Mouse (Mus musculus) kidney, postnatal 10 days (tissue): Measurements from ENCODE around the gene Galnt10.

Source experiments
- DNase-seq: peaks from one replicate; pipeline ENCODE4 v3.0.0; 2021; ENCODE audit warnings: mixed read lengths

The Galnt10 gene

GRCm38 (mm10) chr11:57660156-57660555 is 14.9 kb downstream of the Galnt10 start:
- peak; percentile 10 for DNase-seq

DNA sequence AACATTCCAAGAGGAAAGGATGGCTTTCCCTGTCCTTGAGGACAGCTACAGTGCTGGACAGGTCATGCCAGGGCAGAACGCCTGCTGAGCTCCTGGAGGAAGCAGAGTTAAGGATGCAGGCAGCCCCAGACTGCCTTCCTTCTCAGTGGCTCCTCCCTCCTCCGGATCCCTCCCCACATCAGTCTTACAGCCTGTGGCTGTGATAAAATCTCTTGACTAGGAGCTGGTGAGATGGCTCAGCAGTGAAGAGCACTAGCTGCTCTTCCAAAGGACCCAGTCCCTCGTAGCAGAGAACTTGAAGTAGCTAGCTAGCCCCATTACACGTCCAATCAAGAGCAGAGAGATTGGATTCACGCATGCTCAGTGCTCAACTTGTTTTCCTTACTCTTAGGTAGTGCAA is 15.6 kb downstream of the Galnt10 start:
- DNase-seq, result peak; percentile 56

GRCm38 (mm10) chr11:57661492-57662229 is 16.4 kb downstream of the Galnt10 start:
- DNase-seq, result peak; percentile 2

DNA sequence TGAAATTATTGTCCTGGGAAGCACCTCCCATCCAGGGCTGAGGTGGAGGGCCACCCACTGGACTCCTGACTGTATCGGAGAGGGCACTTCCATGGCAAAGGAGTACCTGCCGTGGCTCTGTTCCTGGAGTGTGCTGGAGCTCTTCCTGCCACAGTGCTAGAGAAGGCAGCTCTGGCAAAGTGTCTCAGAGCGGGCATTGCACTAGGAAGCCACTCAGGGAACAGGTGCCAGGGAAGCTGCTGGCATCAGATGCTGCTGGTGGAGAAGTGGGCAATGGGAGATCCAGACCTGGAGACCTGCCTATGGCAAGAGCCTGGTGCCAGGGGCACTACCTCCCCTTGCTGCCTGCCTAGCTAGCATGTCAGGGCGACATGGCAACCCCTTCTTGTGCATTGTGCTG is 17.0 kb downstream of the Galnt10 start:
- no peak for DNase-seq

DNA sequence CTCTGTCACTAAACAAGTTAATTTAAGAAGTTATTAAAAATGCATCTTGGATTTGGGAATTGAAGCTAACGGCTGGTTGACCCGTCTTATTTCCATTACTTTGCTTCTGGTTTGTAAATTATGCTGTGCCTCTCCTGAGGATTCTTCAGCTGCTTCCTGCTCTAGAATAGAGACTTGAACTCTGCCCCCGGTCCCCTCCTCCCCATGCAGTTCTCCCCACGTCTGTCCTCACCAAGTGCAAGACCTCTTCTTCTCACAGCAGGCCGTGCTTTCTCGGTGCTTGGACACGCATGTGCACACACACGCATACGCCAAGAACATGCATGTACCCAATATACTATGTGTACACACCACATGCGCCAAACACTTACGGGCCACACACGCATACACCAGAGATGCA is 18.0 kb downstream of the Galnt10 start:
- no peak for DNase-seq

GRCm38 (mm10) chr11:57664741-57665140 is 19.5 kb downstream of the Galnt10 start:
- DNase-seq, result no peak

DNA sequence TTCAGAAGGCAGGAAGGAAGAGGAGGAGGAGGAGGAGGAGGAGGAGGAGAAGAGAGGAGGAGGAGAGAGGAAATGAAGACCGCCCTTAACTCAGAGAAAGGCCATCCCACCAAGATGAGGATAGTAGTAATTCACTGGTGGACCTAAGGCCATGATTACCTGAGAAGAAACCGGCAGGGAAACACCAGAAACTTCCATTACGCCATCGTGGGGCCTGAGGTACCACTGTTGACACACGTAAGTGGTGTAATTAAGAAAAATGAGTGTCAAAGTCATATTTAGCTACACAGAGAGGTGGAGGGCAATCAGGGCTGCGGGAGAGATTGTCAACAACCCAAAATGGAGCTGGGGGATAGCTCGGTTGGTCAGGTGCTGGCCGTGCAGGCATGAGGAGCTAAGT is 23.0 kb downstream of the Galnt10 start:
- no peak for DNase-seq

GRCm38 (mm10) chr11:57669522-57669921 is 24.3 kb downstream of the Galnt10 start:
- no peak for DNase-seq

DNA sequence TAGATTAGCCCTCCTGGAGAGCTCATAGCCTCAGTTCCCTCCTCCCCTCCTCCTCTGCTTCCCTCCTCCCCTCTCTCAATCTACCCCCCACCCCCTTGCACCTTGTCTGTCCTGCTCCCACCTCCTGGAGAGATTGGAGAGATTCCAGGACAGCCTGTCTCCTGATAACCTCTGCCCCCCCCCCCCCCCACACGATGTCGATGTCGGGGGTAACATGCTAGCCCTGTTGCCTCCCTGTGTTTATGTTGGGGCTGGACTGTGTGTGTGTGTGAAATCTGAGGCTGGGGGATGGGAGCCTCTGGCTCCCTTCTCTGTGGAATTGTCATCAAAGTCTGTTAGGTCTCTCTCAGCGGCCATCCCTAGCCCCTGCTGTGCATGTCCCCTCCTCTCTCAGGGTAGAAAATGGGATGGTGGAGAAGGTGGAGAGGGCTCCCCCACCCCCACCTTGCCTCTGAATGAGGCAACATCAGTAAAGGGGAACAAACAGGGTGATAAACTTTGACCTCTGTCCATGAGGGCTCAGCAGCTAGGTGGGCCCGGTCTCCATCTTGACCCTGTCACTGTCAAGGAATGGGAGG is 26.0 kb downstream of the Galnt10 start:
- no peak for DNase-seq

DNA sequence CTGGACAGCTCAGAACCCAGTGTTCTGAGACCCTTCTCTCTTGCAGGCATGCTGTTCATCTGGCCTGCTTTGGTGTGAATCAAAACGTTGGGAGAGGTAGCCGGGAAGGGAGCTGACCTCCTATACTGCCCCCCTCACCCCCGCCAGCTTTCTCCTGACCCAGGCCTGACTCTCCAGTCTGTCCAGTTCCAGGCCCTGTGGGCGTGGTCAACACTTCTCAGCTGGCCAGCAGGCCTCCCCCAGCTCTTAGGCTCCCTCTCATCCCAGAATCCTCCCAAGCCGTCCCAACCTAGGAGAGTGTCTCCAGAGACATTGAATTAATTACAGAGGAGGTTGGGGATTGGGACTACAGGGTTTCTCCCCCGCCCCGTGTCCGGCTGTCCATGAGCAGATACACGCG is 26.6 kb downstream of the Galnt10 start:
- DNase-seq, result peak; percentile 71

- DNase-seq, result no peak
Observed at GRCm38 (mm10) chr11:57672995-57673394, 27.8 kb downstream of the Galnt10 start.

GRCm38 (mm10) chr11:57673977-57674687 is 28.9 kb downstream of the Galnt10 start:
- DNase-seq, result peak; percentile 44

DNA sequence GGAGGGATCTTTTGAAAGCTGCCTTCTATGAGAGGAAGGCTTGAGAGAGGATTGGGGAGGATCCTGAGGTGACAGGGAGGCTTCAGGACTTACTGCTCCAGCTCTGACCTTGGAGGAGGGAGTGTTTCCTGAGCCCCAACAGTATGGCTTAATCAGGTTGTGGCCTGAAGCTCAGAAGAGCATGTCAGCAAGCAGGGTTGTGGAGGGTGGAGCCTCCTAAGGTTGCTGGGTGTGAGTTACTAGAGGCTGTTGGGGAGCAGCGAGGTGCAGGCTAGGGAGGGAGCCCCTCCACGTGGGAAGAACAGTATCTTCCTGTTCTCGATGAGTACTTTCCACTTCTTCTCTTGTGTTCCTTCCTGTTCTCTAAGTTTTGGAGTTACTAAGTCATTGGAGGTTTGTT is 32.0 kb downstream of the Galnt10 start:
- no peak for DNase-seq

GRCm38 (mm10) chr11:57682589-57682988 is 37.3 kb downstream of the Galnt10 start:
- DNase-seq, result no peak

- peak; percentile 57 for DNase-seq
Observed at GRCm38 (mm10) chr11:57683125-57683524, 37.9 kb downstream of the Galnt10 start.

- DNase-seq, result no peak
Observed at GRCm38 (mm10) chr11:57683931-57684330, 38.7 kb downstream of the Galnt10 start.

DNA sequence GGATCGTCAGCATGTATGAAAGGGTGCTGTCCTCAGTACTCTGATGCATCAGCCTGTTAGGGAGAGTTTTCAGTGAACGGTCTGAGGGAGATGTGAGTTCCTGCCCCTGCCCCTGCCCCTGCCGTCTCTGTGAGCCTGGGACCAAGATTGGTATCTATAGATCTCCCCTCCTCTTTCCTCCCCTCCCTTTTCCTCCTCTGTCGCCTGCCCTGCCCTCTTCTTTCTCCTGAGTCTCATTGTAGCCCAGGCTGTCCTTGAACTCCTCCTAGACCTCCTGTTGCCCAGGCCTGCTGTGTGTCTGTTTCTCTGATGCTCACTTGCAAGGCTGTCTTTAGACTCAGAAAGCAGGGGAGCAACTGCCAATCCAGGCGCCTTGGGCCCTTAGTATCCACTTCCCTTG is 39.6 kb downstream of the Galnt10 start:
- DNase-seq, result no peak

DNA sequence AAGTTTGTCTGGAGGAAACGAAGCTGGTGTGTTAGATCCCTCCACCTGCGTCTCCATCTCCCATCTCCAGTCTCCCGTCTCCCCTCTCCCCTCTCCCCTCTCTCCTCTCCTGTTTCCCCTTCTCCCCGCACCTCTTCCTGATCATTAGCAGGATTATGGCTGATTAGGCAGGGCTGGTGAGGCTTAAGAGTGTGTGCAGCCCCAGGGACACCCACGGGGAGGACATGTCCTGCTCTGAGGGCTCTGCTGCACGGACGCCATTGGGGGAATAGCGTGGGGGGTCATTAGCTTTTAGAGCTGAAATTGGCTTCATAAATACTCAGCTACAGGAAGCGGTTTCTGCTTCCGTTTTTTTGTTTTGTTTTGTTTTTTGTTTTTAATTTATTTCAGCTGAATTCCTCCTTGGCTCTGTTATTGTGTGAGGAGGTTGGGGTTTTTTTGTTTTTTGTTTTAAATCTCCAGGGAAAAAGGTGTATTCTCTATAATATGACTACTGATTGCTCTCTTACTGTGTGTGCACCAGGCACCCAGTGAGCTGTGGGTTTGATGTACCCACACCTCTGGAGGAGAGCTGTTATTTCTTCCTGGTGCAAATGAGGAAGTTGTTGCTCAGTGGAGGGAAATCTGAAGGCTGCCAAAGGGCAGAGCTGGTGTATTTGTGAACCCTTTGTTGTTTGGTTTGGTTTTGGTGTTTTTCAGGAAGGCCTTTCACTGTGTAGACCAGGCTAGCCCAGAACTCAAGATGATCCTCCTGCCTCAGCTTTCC is 40.6 kb downstream of the Galnt10 start:
- no peak for DNase-seq

DNA sequence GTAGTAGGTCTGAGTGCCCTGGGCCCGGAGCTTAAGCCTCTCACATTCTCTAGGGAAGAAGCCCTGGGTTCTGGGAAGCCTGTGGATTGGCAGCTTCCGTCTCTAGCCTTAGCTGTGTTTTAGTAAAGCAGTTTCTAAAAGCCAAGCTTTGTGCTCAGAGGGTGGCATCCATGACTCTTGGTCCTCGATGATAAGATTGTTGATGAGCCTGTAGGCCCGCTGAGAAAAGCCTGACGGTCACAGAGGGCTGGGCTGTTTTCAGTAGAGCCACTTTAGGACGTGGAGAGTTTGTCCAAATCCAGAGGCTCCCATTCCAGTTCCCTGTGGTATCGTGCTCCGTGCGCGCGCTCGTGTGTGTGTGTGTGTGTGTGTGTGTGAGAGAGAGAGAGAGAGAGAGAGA is 41.6 kb downstream of the Galnt10 start:
- DNase-seq, result no peak

DNA sequence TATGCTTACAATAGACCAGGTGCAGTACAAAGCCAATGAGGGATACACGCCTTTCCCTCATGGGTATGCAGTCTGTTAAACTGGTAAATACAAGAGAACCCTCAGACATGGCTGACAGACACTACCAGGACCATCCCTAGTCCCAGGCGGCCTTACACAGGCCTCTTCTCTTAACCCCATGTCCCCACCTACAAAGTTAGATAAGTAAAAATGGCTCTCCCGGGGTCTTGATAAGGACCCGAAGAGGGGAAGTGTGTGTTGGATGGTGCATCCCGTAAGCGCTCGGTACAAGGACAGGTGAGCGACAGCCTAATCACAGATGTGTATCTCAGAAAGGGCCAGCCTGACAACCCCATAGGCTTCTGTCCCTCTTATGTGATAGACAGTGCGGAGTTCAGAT is 42.0 kb downstream of the Galnt10 start:
- DNase-seq, result no peak

GRCm38 (mm10) chr11:57688179-57688929 is 43.1 kb downstream of the Galnt10 start:
- no peak for DNase-seq

DNA sequence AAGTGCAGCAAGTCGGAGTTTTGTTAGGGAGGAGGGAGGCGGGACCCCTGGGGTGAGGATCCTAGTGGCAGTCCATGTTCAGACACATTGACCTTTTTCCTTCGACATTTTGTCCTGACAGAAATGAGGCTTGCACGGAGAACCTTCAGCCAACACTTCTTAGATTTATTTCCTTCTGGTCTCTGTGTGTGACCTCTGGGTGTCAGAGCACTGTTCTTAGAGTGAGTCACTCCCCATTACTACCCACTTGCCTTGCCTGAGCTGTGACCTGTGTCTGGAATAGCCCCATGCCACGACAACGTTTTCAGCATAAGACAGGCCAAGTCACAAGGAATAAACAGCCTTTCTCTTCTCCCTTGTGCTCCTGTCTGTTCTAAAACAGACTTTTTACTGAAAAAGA is 44.6 kb downstream of the Galnt10 start:
- no peak for DNase-seq

GRCm38 (mm10) chr11:57690836-57691235 is 45.6 kb downstream of the Galnt10 start:
- no peak for DNase-seq
